Mouse (Mus musculus) embryonic fibroblast, embryonic 13.5 days (primary cell): Measurements from ENCODE around the gene Nsmf.

Experiments used
- CTCF ChIP-seq: IDR thresholded peaks from 2 replicates; pipeline ENCODE4 v1.5.1; 2011; ENCODE audit warnings: mild to moderate bottlenecking, control low read depth, low read length, moderate library complexity, borderline replicate concordance; ENCODE audit not compliant: insufficient read depth
- POLR2A ChIP-seq: IDR thresholded peaks from 2 replicates; pipeline ENCODE4 v1.6.1; 2011; ENCODE audit warnings: low read depth, mild to moderate bottlenecking, control low read depth, low read length, moderate library complexity

- TF ChIP-seq CTCF (no peak), POLR2A (no peak)
Measured at GRCm38 (mm10) chr2:25085571-25085970, 31.4 kb downstream of the Nsmf start.
